Mouse (Mus musculus) intestine, postnatal 0 days (tissue): Measurements from ENCODE around the gene Akap8l. TPM values are rescaled to one million over a fixed set of nuclear protein-coding genes. Genes with fewer than 3 reads are reported as not detected.

Experiments used
- ATAC-seq: fragments of 200-750 bp; cut with Nextera tagmentation; 2 replicates; pipeline ENCODE4 v1.8.0; 2017; ENCODE audit warnings: mild to moderate bottlenecking, moderate TSS enrichment, moderate library complexity
- H3K27ac ChIP-seq: fragments of 300-500 bp; sonication (generic); 2 replicates; pipeline ENCODE4 v1.5.1; 2014; ENCODE audit warnings: mild to moderate bottlenecking, low read depth, low read length, moderate library complexity
- H3K27me3 ChIP-seq: fragments of 300-500 bp; sonication (generic); replicated peaks from 2 replicates; pipeline ENCODE4 v1.6.1; 2014; ENCODE audit warnings: low read length, mixed read lengths; ENCODE audit not compliant: control insufficient read depth, insufficient read depth
- H3K36me3 ChIP-seq: fragments of 300-500 bp; sonication (generic); 2 replicates; pipeline ENCODE4 v1.6.1; 2014; ENCODE audit warnings: mild to moderate bottlenecking, moderate library complexity; ENCODE audit not compliant: control insufficient read depth, insufficient read depth
- H3K4me1 ChIP-seq: fragments of 300-500 bp; sonication (generic); replicated peaks from 2 replicates; pipeline ENCODE4 v1.6.1; 2014; ENCODE audit warnings: antibody characterized with exemption, low read length, mixed read lengths; ENCODE audit not compliant: control insufficient read depth, insufficient read depth
- H3K4me2 ChIP-seq: fragments of 300-500 bp; sonication (generic); replicated peaks from 2 replicates; pipeline ENCODE4 v1.6.1; 2014; ENCODE audit warnings: low read depth, mild to moderate bottlenecking, moderate library complexity
- H3K4me3 ChIP-seq: fragments of 300-500 bp; sonication (generic); 2 replicates; pipeline ENCODE4 v1.5.1; 2014; ENCODE audit warnings: low read depth, low read length
- H3K9ac ChIP-seq: fragments of 300-500 bp; sonication (generic); 2 replicates; pipeline ENCODE4 v1.6.1; 2014; ENCODE audit warnings: mild to moderate bottlenecking, low read depth, low read length
- H3K9me3 ChIP-seq: fragments of 300-500 bp; sonication (generic); 2 replicates; pipeline ENCODE4 v1.6.1; 2016; ENCODE audit warnings: mixed run types; ENCODE audit not compliant: control insufficient read depth
- CTCF ChIP-seq: sonication (generic); IDR thresholded peaks from 2 replicates; pipeline ENCODE4 v1.5.1; 2016; ENCODE audit warnings: low read depth, mild to moderate bottlenecking, control low read depth, antibody characterized with exemption, moderate library complexity
- WGBS: fragments of 180-500 bp; shearing (Covaris S2); extraction: QIAGEN DNeasy Blood & Tissue Kit; methylation state at CpG from one replicate; pipeline ENCODE4 v1.1.7; 2014; 5-methylcytosine and 5-hydroxymethylcytosine counted together
- polyA plus RNA-seq: library from polyadenylated mRNA; unstranded; fragments of >200 nt; fragmentation: Nextera tagmentation; extraction: Ambion mirVana; gene quantifications from 2 replicates; pipeline ENCODE4 v1.2.1, GENCODE M21; 2015

Gene Akap8l
- polyA plus RNA-seq, 1 experiment from 2014 or later: 21.6 TPM

- H3K4me2 ChIP-seq: peak overlapping the region; percentile 86
- H3K9ac ChIP-seq: peak overlapping the region; percentile 61
- peak overlapping the region; percentile 67 for H3K4me3 ChIP-seq
- no peaks in the 10 kb centered on the region for H3K27me3 ChIP-seq
- peaks cover 15% of the 10 kb centered on the region; the same call in 1 of the 2 replicates for H3K36me3 ChIP-seq
- H3K27ac ChIP-seq: peak overlapping the region; percentile 30; the same call in 1 of the 2 replicates
- no peaks in the 10 kb centered on the region for H3K9me3 ChIP-seq
- TF ChIP-seq CTCF: peak; percentile 96
- WGBS: 7% methylated on average over 4 of the region's 4 CpGs
- H3K4me1 ChIP-seq: no peaks in the 10 kb centered on the region
- ATAC-seq: no peak
Observed at GRCm38 (mm10) chr17:32349037-32349732, 1.2 kb downstream of the Akap8l start.

GRCm38 (mm10) chr17:32348406-32348805 lies 2.0 kb downstream of the Akap8l start:
- Histone ChIP-seq H3K4me3 (no peak overlapping the region), H3K4me2 (peak overlapping the region; percentile 86; the same call in 1 of the 2 replicates), H3K36me3 (peaks cover 16% of the 10 kb centered on the region; the same call in 1 of the 2 replicates), H3K9ac (no peak overlapping the region), H3K9me3 (no peaks in the 10 kb centered on the region), H3K27me3 (no peaks in the 10 kb centered on the region), H3K4me1 (no peaks in the 10 kb centered on the region), H3K27ac (no peak overlapping the region)
- 85% methylated on average over 2 of the region's 2 CpGs for WGBS
- ATAC-seq: no peak
- no peak for TF ChIP-seq CTCF

- no peak overlapping the region for H3K4me3 ChIP-seq
- H3K4me2 ChIP-seq: no peak overlapping the region
- no peaks in the 10 kb centered on the region for H3K9me3 ChIP-seq
- H3K27ac ChIP-seq: no peak overlapping the region
- no peaks in the 10 kb centered on the region for H3K27me3 ChIP-seq
- no peak for ATAC-seq
- peaks cover 43% of the 10 kb centered on the region for H3K36me3 ChIP-seq
- TF ChIP-seq CTCF: no peak
- WGBS: 87% methylated on average over 1 of the region's 1 CpGs
- H3K4me1 ChIP-seq: no peaks in the 10 kb centered on the region
- H3K9ac ChIP-seq: no peak overlapping the region
Observed at GRCm38 (mm10) chr17:32341102-32341501, 9.3 kb downstream of the Akap8l start.

- 65% methylated on average over 1 of the region's 1 CpGs for WGBS
- Histone ChIP-seq H3K9ac (no peak overlapping the region), H3K4me1 (no peaks in the 10 kb centered on the region), H3K9me3 (no peaks in the 10 kb centered on the region), H3K4me3 (no peak overlapping the region), H3K4me2 (no peak overlapping the region), H3K27me3 (no peaks in the 10 kb centered on the region), H3K27ac (no peak overlapping the region), H3K36me3 (peaks cover 53% of the 10 kb centered on the region)
- TF ChIP-seq CTCF: no peak
- ATAC-seq: peak; percentile 31; the same call in 1 of the 2 replicates
Observed at GRCm38 (mm10) chr17:32340110-32340509, 10.3 kb downstream of the Akap8l start.

GRCm38 (mm10) chr17:32335869-32336268 lies 14.5 kb downstream of the Akap8l start:
- ATAC-seq: no peak
- Histone ChIP-seq H3K36me3 (peaks cover 76% of the 10 kb centered on the region), H3K4me3 (no peak overlapping the region), H3K9me3 (no peaks in the 10 kb centered on the region), H3K4me2 (no peak overlapping the region), H3K4me1 (no peaks in the 10 kb centered on the region), H3K27me3 (no peaks in the 10 kb centered on the region), H3K27ac (no peak overlapping the region), H3K9ac (no peak overlapping the region)
- TF ChIP-seq CTCF: no peak
- WGBS: 92% methylated on average over 2 of the region's 2 CpGs

- peaks cover 77% of the 10 kb centered on the region for H3K36me3 ChIP-seq
- TF ChIP-seq CTCF: no peak
- H3K27me3 ChIP-seq: no peaks in the 10 kb centered on the region
- no peak overlapping the region for H3K9ac ChIP-seq
- ATAC-seq: no peak
- H3K9me3 ChIP-seq: no peaks in the 10 kb centered on the region
- 93% methylated on average over 12 of the region's 12 CpGs for WGBS
- H3K4me1 ChIP-seq: no peaks in the 10 kb centered on the region
- no peak overlapping the region for H3K27ac ChIP-seq
- no peak overlapping the region for H3K4me2 ChIP-seq
- H3K4me3 ChIP-seq: no peak overlapping the region
Observed at GRCm38 (mm10) chr17:32334921-32335320, 15.5 kb downstream of the Akap8l start.
